20 mouse cellular contexts compared by ENCODE assay signal in genomic region chr15:91022276-91022675, GRCm38 (mm10). TPM values are rescaled to one million over a fixed set of nuclear protein-coding genes. Genes with fewer than 3 reads are reported as not detected.
A peak's percentile ranks its signal among the peaks of the same experiment; 100 is the strongest.
DNase-seq lines count a peak whose midpoint lies in the region; ATAC-seq lines count a peak whose summit lies in the region.
"Had no signal": no experiment of that assay in that cellular context is flagged by ENCODE, and none has a peak within 500 bp of the region (broad histone marks: within the 10 kb centered on the region; RNA-seq: fewer than 3 reads in every experiment).

No protein-coding gene starts in this region.

- no peaks in the 10 kb centered on the region for H3K36me3 ChIP-seq in hindbrain, embryonic 12.5 days
- no peaks in the 10 kb centered on the region for H3K36me3 ChIP-seq in midbrain, embryonic 15.5 days (replicated peaks)
- H3K36me3 ChIP-seq: embryonic facial prominence, embryonic 12.5 days; stomach, embryonic 15.5 days had no signal

- no peak overlapping the region for H3K4me3 ChIP-seq in hindbrain, embryonic 12.5 days
- H3K4me3 ChIP-seq in midbrain, embryonic 15.5 days, result no peak overlapping the region
- H3K4me3 ChIP-seq: embryonic facial prominence, embryonic 12.5 days; gastrocnemius, adult 2 months; stomach, embryonic 15.5 days had no signal

- 0 out of 2 replicates have a peak, but pooled peaks have one; percentile 16 for ATAC-seq in cerebellum, adult (ENCODE audit: insufficient number of reproducible peaks, low FRiP score, low TSS enrichment)
- ATAC-seq in hindbrain, embryonic 12.5 days (ENCODE audit: low FRiP score), result no peak
- no peak for ATAC-seq in midbrain, embryonic 15.5 days (replicated peaks)
- ATAC-seq: intestine, postnatal 0 days had no signal

- no peak overlapping the region for H3K4me2 ChIP-seq in hindbrain, embryonic 12.5 days (replicated peaks)
- H3K4me2 ChIP-seq in midbrain, embryonic 15.5 days, result no peak overlapping the region
- H3K4me2 ChIP-seq: embryonic facial prominence, embryonic 12.5 days; liver, embryonic 11.5 days; lung, embryonic 14.5 days; stomach, embryonic 15.5 days had no signal

- 52% methylated on average over 8 of the region's 8 CpGs for WGBS in hindbrain, embryonic 12.5 days
- WGBS in midbrain, embryonic 15.5 days, result 45% methylated on average over 8 of the region's 8 CpGs

- H3K27ac ChIP-seq in hindbrain, embryonic 12.5 days, result peak overlapping the region; percentile 64
- peak overlapping the region; percentile 4; the same call in 1 of the 2 replicates for H3K27ac ChIP-seq in midbrain, embryonic 15.5 days
- H3K27ac ChIP-seq: embryonic facial prominence, embryonic 12.5 days; gastrocnemius, adult 2 months; stomach, embryonic 15.5 days had no signal

- no peaks in the 10 kb centered on the region for H3K27me3 ChIP-seq in hindbrain, embryonic 12.5 days
- no peaks in the 10 kb centered on the region for H3K27me3 ChIP-seq in midbrain, embryonic 15.5 days (replicated peaks)
- H3K27me3 ChIP-seq: embryonic facial prominence, embryonic 12.5 days; stomach, embryonic 15.5 days had no signal

- peaks cover 22% of the 10 kb centered on the region for H3K4me1 ChIP-seq in hindbrain, embryonic 12.5 days
- peaks cover 42% of the 10 kb centered on the region for H3K4me1 ChIP-seq in midbrain, embryonic 15.5 days
- H3K4me1 ChIP-seq: stomach, embryonic 15.5 days had no signal

- DNase-seq in cerebellum, adult 11 months, result no peak
- DNase-seq in ovary, adult 18-20 months (ENCODE audit: low spot score), result peak; percentile 50
- DNase-seq in ovary, postnatal 14 days (ENCODE audit: low spot score), result no peak
- no peak for DNase-seq in gastrocnemius, postnatal 4 days (ENCODE audit: low spot score in 2 of 2)
- no peak for DNase-seq in kidney, adult 11 months
- DNase-seq: adrenal gland, adult 8-10 months; cerebellum, postnatal 36 days; gastrocnemius, adult 2 months; kidney, postnatal 25 days; layer of hippocampus, postnatal 36 days; left cerebral cortex, postnatal 4 days; lung, embryonic 14.5 days; thymus, postnatal 4 days had no signal

- H3K9ac ChIP-seq in hindbrain, embryonic 12.5 days, result no peak overlapping the region
- H3K9ac ChIP-seq in midbrain, embryonic 15.5 days, result no peak overlapping the region
- H3K9ac ChIP-seq: embryonic facial prominence, embryonic 12.5 days; lung, embryonic 14.5 days; stomach, embryonic 15.5 days had no signal

- H3K9me3 ChIP-seq in hindbrain, embryonic 12.5 days (replicated peaks), result no peaks in the 10 kb centered on the region
- no peaks in the 10 kb centered on the region for H3K9me3 ChIP-seq in midbrain, embryonic 15.5 days
- H3K9me3 ChIP-seq: embryonic facial prominence, embryonic 12.5 days; stomach, embryonic 15.5 days had no signal

RNA-seq across cellular contexts. Expression of gene Kif21a, which starts 27.5 kb away (rescaled TPM):
- polyA plus RNA-seq in hindbrain, embryonic 12.5 days (2016; fragmentation: Nextera tagmentation; extraction: Ambion mirVana), result 38.6 and 39.7 TPM in 2 replicates
- 50.3 and 50.9 TPM in 2 replicates for polyA plus RNA-seq in midbrain, embryonic 15.5 days (2015; fragmentation: Nextera tagmentation; extraction: Ambion mirVana)
- 1 to 10 TPM; 5.9 to 6.3 TPM for total RNA-seq in gastrocnemius, postnatal 4 days (2021)
